Mouse (Mus musculus) myocyte (in vitro differentiated cells): ENCODE measurements around the gene Tarbp2. TPM values are rescaled to one million over a fixed set of nuclear protein-coding genes. Genes with fewer than 3 reads are reported as not detected.

Experiments
- H3K27me3 ChIP-seq: one replicate; pipeline ENCODE4 v1.6.1; 2011; ENCODE audit not compliant: control insufficient read depth, insufficient read depth, insufficient read length
- H3K36me3 ChIP-seq: one replicate; pipeline ENCODE4 v1.6.1; 2011; ENCODE audit not compliant: control insufficient read depth, insufficient read depth
- H3K4me2 ChIP-seq: one replicate; pipeline ENCODE4 v1.6.1; 2011; ENCODE audit warnings: low read depth, control low read depth
- H3K4me3 ChIP-seq: one replicate; pipeline ENCODE4 v1.5.1; 2011; ENCODE audit warnings: mild to moderate bottlenecking, control low read depth, moderate library complexity
- H3K79me2 ChIP-seq: one replicate; pipeline ENCODE4 v1.6.1; 2011; ENCODE audit not compliant: control insufficient read depth, insufficient read depth
- H3ac ChIP-seq: one replicate; pipeline ENCODE4 v1.6.1; 2011; ENCODE audit not compliant: control insufficient read depth, insufficient read length
- CEBPB ChIP-seq: IDR thresholded peaks from 2 replicates; pipeline ENCODE4 v1.6.1; 2011; ENCODE audit warnings: mild to moderate bottlenecking, moderate library complexity; ENCODE audit not compliant: poor library complexity, insufficient read depth, severe bottlenecking
- E2F4 ChIP-seq: IDR thresholded peaks from one replicate; pipeline ENCODE4 v1.6.1; 2011; ENCODE audit warnings: mild to moderate bottlenecking, control low read depth, moderate library complexity; ENCODE audit not compliant: insufficient read depth
- MAX ChIP-seq: IDR thresholded peaks from one replicate; pipeline ENCODE4 v1.6.1; 2011; ENCODE audit warnings: low read depth, mild to moderate bottlenecking, control low read depth
- MYOD1 ChIP-seq, 3 experiments: IDR thresholded peaks; one replicate each; pipeline ENCODE4 v1.6.1; 2011; ENCODE audit warnings: control low read depth in 2 of 3, low read depth in 2 of 3, mild to moderate bottlenecking in 2 of 3, moderate library complexity in 1 of 3; ENCODE audit not compliant: insufficient read length in 2 of 3, control insufficient read depth in 1 of 3
- MYOG ChIP-seq, 3 experiments: IDR thresholded peaks; one replicate each; pipeline ENCODE4 v1.6.1; 2011; ENCODE audit warnings: control low read depth in 2 of 3, low read depth in 2 of 3, mild to moderate bottlenecking in 2 of 3; ENCODE audit not compliant: insufficient read length in 2 of 3, control insufficient read depth in 1 of 3, insufficient read depth in 1 of 3
- POLR2A ChIP-seq: IDR thresholded peaks from one replicate; pipeline ENCODE4 v1.6.1; 2011; ENCODE audit warnings: low read depth, mild to moderate bottlenecking, control low read depth, moderate library complexity; ENCODE audit not compliant: insufficient read length
- POLR2AphosphoS2 ChIP-seq: IDR thresholded peaks from one replicate; pipeline ENCODE4 v1.6.1; 2011; ENCODE audit warnings: low read depth, control low read depth; ENCODE audit not compliant: insufficient read length
- REST ChIP-seq: IDR thresholded peaks from one replicate; pipeline ENCODE4 v1.6.1; 2011; ENCODE audit warnings: mild to moderate bottlenecking, control low read depth, moderate library complexity; ENCODE audit not compliant: insufficient read depth, insufficient read length
- SRF ChIP-seq: IDR thresholded peaks from one replicate; pipeline ENCODE4 v1.6.1; 2011; ENCODE audit warnings: low read depth; ENCODE audit not compliant: control insufficient read depth, insufficient read length
- TCF12 ChIP-seq: IDR thresholded peaks from one replicate; pipeline ENCODE4 v1.6.1; 2011; ENCODE audit warnings: mild to moderate bottlenecking, control low read depth; ENCODE audit not compliant: poor library complexity, insufficient read depth, severe bottlenecking
- TCF3 ChIP-seq: IDR thresholded peaks from one replicate; pipeline ENCODE4 v1.6.1; 2011; ENCODE audit warnings: low read depth, control low read depth; ENCODE audit not compliant: insufficient read length
- USF1 ChIP-seq: IDR thresholded peaks from one replicate; pipeline ENCODE4 v1.6.1; 2011; ENCODE audit warnings: low read depth, mild to moderate bottlenecking, control low read depth, moderate library complexity
- polyA plus RNA-seq: library from polyadenylated mRNA; unstranded; fragments of >200 nt; fragmentation: generic; extraction: Trizol; gene quantifications from one replicate; pipeline ENCODE4 v1.2.1, GENCODE M21; 2012; ENCODE audit warnings: missing spikeins

The Tarbp2 gene
- polyA plus RNA-seq, 1 experiment = 76.2 TPM

DNA sequence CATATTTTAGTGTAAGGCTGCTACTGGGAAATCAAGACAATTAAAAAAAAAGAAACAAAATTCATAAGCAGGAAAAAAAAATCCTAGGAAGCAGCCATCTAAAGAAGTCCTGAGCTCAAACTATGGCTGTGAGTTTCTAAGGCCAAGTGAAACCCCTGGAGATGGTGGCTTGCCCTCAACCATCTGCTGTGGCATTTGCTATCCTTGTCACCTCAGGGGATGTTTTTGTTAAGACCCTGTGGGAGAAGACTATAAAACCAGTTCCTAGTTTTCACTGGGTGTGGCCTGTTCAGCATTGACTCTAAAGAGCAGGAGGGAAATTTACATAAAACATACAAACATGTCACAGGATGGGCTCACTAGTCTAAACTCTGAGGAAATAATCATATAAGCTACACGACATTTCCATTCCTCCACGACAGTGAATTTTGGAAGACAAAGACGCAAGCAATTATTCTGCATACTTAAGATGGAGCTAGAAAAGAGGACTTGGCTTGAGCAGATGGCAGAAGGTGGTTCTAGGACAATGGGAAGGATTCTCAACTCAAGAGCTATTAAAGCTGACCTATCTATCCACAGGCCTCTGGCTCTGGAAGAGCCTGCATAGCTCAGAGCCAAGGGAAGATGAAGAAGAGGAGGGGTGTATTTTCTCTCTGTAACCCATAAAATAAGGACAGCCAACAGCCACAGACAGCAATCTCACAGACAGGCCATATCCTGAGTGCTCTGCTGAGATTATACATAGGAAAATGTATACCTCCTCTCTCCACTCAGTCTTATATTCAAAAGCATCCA, 14.3 kb downstream of the Tarbp2 start:
- no peak overlapping the region for H3K4me3 ChIP-seq
- H3ac ChIP-seq = no peak overlapping the region
- no peak overlapping the region for H3K4me2 ChIP-seq
- no peaks in the 10 kb centered on the region for H3K27me3 ChIP-seq
- no peaks in the 10 kb centered on the region for H3K79me2 ChIP-seq
- peaks cover 94% of the 10 kb centered on the region for H3K36me3 ChIP-seq
- TF ChIP-seq REST = no peak
- no peak for TF ChIP-seq TCF12
- TF ChIP-seq SRF = no peak
- no peak for TF ChIP-seq POLR2AphosphoS2
- TF ChIP-seq MYOG (IDR thresholded peaks at IDR 0.05; ENCODE audit: control insufficient read depth in 1 of 3, insufficient read depth in 1 of 3, insufficient read length in 2 of 3, low read depth in 2 of 3) = no peak
- no peak for TF ChIP-seq MAX
- no peak for TF ChIP-seq MYOD1 (IDR thresholded peaks at IDR 0.05; ENCODE audit: control insufficient read depth in 1 of 3, insufficient read length in 2 of 3, low read depth in 2 of 3)
- TF ChIP-seq POLR2A = no peak
- no peak for TF ChIP-seq CEBPB
- no peak for TF ChIP-seq TCF3
- TF ChIP-seq USF1 = no peak
- TF ChIP-seq E2F4 = no peak

DNA sequence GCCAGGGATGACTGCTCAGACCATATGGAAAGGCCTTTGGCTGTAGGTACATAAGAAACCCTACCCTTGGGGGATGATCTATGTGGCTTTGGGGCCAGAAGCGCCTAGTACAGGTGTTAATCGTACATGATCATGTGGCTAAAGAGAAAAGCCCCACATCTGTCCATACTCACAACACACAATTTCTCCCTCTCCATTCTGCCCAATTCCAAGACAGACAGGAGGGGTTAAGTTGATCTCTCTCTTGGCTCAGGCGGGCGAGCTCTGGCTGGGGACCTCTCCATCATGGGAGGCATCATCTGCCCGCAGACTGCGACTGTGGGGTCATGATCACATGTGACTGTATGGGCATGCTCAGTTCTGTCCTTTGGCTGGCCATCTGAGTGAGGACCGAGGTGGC, 15.9 kb downstream of the Tarbp2 start:
- Histone ChIP-seq H3K27me3 (no peaks in the 10 kb centered on the region), H3K36me3 (peaks cover 96% of the 10 kb centered on the region), H3ac (no peak overlapping the region), H3K79me2 (no peaks in the 10 kb centered on the region), H3K4me3 (no peak overlapping the region), H3K4me2 (no peak overlapping the region)
- TF ChIP-seq POLR2AphosphoS2 (no peak), MYOD1 (IDR thresholded peaks at IDR 0.05; ENCODE audit: control insufficient read depth in 1 of 3, insufficient read length in 2 of 3, low read depth in 2 of 3) (no peak), SRF (no peak), TCF12 (no peak), USF1 (no peak), TCF3 (no peak), E2F4 (no peak), MAX (no peak)

DNA sequence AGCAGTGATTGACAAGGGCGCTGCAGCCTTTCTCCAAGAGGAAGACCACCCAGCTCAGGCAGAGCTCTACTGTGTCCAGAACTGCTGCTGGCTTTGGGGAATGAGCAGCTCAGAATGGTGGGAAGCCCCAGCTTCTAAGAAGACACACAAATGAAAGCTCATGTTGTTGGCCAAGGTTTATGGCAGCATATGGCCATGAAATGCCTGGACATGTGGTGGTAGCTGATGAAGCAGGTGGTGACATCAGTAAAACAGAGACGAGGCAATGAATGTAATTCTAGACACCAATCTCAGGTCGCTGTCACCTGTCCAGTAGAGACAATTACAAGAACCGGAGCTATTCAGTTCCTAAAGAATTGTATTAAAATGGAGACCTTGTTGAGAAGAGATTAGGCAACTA, 26.8 kb downstream of the Tarbp2 start:
- Histone ChIP-seq H3K79me2 (no peaks in the 10 kb centered on the region), H3K4me2 (no peak overlapping the region), H3K4me3 (no peak overlapping the region), H3K36me3 (peaks cover 66% of the 10 kb centered on the region), H3ac (no peak overlapping the region), H3K27me3 (no peaks in the 10 kb centered on the region)
- TF ChIP-seq TCF12 (no peak), MYOG (IDR thresholded peaks at IDR 0.05; ENCODE audit: control insufficient read depth in 1 of 3, insufficient read depth in 1 of 3, insufficient read length in 2 of 3, low read depth in 2 of 3) (no peak), CEBPB (no peak), POLR2A (no peak), SRF (no peak), TCF3 (no peak)

DNA sequence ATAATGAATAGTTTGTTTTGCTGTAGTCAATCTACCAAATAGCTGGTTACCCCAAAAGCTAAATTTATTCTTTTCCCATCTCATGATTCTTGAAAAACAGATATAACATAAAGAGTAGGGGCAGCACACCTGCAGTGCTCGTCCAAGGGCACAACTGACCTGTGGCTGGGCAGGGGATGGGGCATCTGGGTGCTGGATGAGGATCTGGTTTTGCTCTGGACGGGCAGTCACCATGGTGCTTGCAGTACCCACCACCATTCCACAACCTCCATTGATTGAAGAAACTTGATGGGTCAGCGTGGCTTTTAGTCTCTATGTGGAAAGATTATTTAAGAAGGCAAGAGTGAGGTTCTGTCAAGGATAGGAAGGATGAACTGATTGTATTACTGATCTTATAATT, 28.3 kb downstream of the Tarbp2 start:
- TF ChIP-seq MYOG (IDR thresholded peaks at IDR 0.05; ENCODE audit: control insufficient read depth in 1 of 3, insufficient read depth in 1 of 3, insufficient read length in 2 of 3, low read depth in 2 of 3) (no peak), MYOD1 (IDR thresholded peaks at IDR 0.05; ENCODE audit: control insufficient read depth in 1 of 3, insufficient read length in 2 of 3, low read depth in 2 of 3) (no peak), POLR2A (no peak), POLR2AphosphoS2 (no peak), TCF12 (no peak), TCF3 (no peak), SRF (no peak), CEBPB (no peak), E2F4 (no peak), USF1 (no peak), MAX (no peak), REST (no peak)
- no peaks in the 10 kb centered on the region for H3K79me2 ChIP-seq

More for the DNA sequence above, 28.3 kb downstream of the Tarbp2 start:
- no peak overlapping the region for H3K4me3 ChIP-seq
- no peaks in the 10 kb centered on the region for H3K27me3 ChIP-seq
- H3K36me3 ChIP-seq = peaks cover 58% of the 10 kb centered on the region
- H3ac ChIP-seq = no peak overlapping the region
- no peak overlapping the region for H3K4me2 ChIP-seq
